Mouse (Mus musculus): Measurements from ENCODE around the gene Necab3.

Gene Necab3

DNA sequence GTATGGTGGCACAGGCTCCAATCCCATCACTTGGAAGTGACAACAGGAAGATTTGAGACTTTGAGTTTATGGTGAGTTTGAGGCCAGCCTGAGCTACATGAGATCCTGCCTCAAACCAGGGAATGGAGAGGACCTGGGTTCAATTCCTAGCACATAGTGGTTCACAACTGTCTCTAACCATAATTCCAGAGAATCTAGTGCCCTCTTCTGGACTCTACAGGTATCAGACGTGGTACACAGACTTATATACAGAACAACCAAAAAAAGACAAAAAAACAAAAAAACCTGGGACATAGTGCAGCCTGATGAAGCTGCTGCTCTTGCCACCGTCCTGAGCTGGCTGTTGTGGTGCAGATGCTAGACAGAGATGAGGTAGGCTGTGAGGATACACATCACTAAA, 17.1 kb downstream of the Necab3 start:
- no peak for DNase-seq (ENCODE audit: low spot score)

- DNase-seq (ENCODE audit: low spot score) = no peak
Observed at GRCm38 (mm10) chr2:154539720-154540119, 19.0 kb downstream of the Necab3 start.

DNA sequence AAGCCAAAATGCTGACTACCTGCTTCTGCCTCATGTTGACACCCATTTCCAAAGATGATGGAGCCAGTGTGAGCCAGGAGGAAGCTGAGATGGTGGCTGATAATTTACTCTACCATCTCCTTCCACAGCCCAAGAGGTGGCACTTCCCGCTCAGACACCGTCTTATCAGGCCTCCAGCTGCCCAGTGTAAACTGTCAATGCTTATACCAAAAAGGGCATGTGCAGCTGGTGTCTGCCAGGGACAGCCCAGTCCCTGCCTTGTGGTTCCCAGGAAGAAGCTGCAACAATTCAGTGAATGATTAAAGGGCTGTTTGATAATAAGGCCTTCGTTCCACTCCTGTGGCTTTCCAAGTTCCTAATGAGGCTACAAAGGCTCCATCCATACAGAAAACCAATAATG, 20.0 kb downstream of the Necab3 start:
- DNase-seq (ENCODE audit: low spot score) = no peak

DNA sequence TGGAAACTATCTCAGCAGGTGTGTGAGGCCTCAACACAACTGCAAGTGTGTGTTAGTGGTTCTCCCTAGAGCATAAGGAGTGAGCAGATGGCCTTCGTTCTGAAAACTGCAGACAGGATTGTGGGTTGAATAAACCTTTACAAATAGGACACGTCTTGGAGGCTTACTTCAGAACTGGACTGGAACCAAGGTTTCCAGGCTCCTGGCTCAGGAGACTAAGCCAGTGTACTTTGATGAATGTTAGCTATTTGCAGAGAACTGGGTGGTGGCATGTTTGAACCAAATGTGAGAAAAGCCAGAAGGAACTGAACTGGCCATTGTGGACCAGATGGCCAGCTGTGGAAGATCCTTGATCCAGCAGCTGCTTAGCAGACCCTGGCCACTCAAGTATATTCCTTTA, 20.4 kb downstream of the Necab3 start:
- DNase-seq (ENCODE audit: low spot score) = no peak

- DNase-seq (ENCODE audit: low spot score) = no peak
Observed at GRCm38 (mm10) chr2:154534704-154535270, 23.9 kb downstream of the Necab3 start.

- no peak for DNase-seq (ENCODE audit: low spot score)
Observed at GRCm38 (mm10) chr2:154532888-154533287, 25.8 kb downstream of the Necab3 start.

GRCm38 (mm10) chr2:154526531-154526930, 32.2 kb downstream of the Necab3 start:
- DNase-seq (ENCODE audit: low spot score) = no peak

- no peak for DNase-seq (ENCODE audit: low spot score)
Observed at GRCm38 (mm10) chr2:154525285-154525684, 33.4 kb downstream of the Necab3 start.

DNA sequence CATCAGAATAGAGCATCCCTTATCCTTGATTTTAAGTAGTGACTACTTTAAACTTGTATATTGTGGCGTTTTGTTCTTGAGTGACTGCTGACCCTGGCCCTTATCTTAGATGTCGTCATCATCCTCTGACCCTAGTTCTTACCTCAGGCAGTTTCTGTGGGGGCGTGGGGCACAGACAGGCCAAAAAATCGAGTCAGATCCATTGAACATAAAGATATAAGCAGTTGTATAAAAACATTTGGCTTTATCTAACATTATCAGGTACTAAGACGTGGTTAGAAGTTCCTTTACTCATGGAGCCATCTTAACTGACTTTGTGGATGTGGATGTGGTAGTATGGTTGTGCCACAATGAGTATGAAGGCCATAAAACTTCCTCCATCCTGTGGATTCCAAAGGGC, 36.4 kb downstream of the Necab3 start:
- DNase-seq (ENCODE audit: low spot score) = no peak

DNA sequence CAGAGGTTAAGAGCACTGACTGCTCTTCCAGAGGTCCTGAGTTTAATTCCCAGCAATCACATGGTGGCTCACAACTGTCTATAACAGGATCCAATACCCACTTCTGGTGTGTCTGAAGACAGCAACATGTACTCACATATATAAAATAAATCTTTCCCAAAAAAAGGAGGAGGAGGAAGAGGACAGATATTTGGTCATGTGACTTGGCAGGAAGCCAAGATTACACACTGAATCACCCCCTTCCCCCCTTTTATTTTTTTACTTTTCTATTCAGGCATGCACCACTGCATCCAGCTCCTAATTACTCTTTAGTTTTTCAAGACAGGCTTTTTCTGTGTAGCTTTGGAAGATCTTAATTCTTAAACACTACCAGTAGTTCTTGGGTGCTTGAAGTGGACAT, 37.2 kb downstream of the Necab3 start:
- no peak for DNase-seq (ENCODE audit: low spot score)

DNA sequence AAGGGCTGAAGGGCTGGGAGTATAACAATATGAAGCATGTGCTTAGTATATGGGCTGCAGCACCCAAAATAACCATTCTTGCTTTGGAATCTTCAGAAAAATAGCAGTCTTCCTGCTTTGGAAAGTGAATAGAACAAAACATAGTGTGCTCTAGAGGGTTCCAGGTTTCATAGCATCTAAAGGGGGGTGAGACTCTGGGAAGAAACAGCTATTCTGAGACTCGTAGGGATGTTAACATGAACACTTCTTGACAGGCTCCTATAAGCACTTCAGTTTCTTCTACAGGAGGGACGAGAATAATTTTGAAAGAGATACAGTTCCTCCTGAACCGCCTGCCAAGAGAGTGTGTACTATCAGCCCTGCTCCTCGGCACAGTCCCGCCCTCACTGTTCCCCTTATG, 41.3 kb downstream of the Necab3 start:
- DNase-seq (ENCODE audit: low spot score) = no peak

- no peak for DNase-seq (ENCODE audit: low spot score)
Observed at GRCm38 (mm10) chr2:154516944-154517343, 41.7 kb downstream of the Necab3 start.

GRCm38 (mm10) chr2:154510141-154510540, 48.5 kb downstream of the Necab3 start:
- DNase-seq (ENCODE audit: low spot score) = no peak

DNA sequence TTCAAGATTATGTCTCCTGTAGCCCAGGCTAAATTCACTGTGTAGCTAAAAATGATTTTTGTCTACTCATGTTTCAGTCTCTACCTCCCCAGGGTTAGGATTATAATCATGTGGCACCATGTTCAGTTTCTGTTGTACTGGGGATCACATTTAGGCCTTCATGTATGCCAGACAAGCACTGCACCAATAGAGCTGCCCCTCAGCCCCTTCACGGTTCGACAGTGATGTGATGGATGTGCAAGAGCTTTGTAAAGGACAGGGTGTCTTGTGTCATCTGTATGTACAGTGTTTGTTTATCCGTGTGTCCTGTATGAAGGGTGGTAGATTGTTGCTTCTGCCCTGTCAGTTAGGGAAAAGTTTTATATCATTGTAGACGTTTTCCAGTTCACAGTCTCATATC, 50.2 kb downstream of the Necab3 start:
- DNase-seq (ENCODE audit: low spot score) = no peak

- no peak for DNase-seq (ENCODE audit: low spot score)
Observed at GRCm38 (mm10) chr2:154507566-154508283, 51.0 kb downstream of the Necab3 start.

- DNase-seq (ENCODE audit: low spot score) = no peak
Observed at GRCm38 (mm10) chr2:154507076-154507475, 51.6 kb downstream of the Necab3 start.

GRCm38 (mm10) chr2:154500758-154501157, 57.9 kb downstream of the Necab3 start:
- no peak for DNase-seq (ENCODE audit: low spot score)

GRCm38 (mm10) chr2:154499717-154500247, 58.9 kb downstream of the Necab3 start:
- no peak for DNase-seq (ENCODE audit: low spot score)

- no peak for DNase-seq (ENCODE audit: low spot score)
Observed at GRCm38 (mm10) chr2:154498571-154498970, 60.1 kb downstream of the Necab3 start.

GRCm38 (mm10) chr2:154495021-154495420, 63.7 kb downstream of the Necab3 start:
- DNase-seq (ENCODE audit: low spot score) = no peak

All from ovary, postnatal 14 days (tissue).